Mouse (Mus musculus) midbrain, embryonic 15.5 days (tissue): Measurements from ENCODE around the gene Il15ra. TPM values are rescaled to one million over a fixed set of nuclear protein-coding genes. Genes with fewer than 3 reads are reported as not detected.

Experiments
- ATAC-seq: fragments of 200-750 bp; cut with Nextera tagmentation; replicated peaks from 2 replicates; pipeline ENCODE4 v1.8.0; 2017; ENCODE audit warnings: moderate TSS enrichment
- H3K27ac ChIP-seq: fragments of 300-500 bp; sonication (generic); 2 replicates; pipeline ENCODE4 v1.5.1; 2015; ENCODE audit warnings: mild to moderate bottlenecking, inconsistent platforms
- H3K27me3 ChIP-seq: fragments of 300-500 bp; sonication (generic); replicated peaks from 2 replicates; pipeline ENCODE4 v1.6.1; 2015; ENCODE audit warnings: inconsistent platforms
- H3K36me3 ChIP-seq: fragments of 300-500 bp; sonication (generic); replicated peaks from 2 replicates; pipeline ENCODE4 v1.6.1; 2015; ENCODE audit warnings: inconsistent platforms
- H3K4me1 ChIP-seq: fragments of 300-500 bp; sonication (generic); 2 replicates; pipeline ENCODE4 v1.6.1; 2015; ENCODE audit warnings: inconsistent platforms
- H3K4me2 ChIP-seq: fragments of 300-500 bp; sonication (generic); 2 replicates; pipeline ENCODE4 v1.6.1; 2015; ENCODE audit warnings: inconsistent platforms, mild to moderate bottlenecking, moderate library complexity
- H3K4me3 ChIP-seq: fragments of 300-500 bp; sonication (generic); 2 replicates; pipeline ENCODE4 v1.5.1; 2015; ENCODE audit warnings: mild to moderate bottlenecking, inconsistent platforms
- H3K9ac ChIP-seq: fragments of 300-500 bp; sonication (generic); 2 replicates; pipeline ENCODE4 v1.6.1; 2015; ENCODE audit warnings: mild to moderate bottlenecking, inconsistent platforms
- H3K9me3 ChIP-seq: fragments of 300-500 bp; sonication (generic); 2 replicates; pipeline ENCODE4 v1.6.1; 2016; ENCODE audit warnings: inconsistent platforms
- WGBS: fragments of 180-500 bp; shearing (Covaris S2); methylation state at CpG from one replicate; pipeline ENCODE4 v1.1.7; 2015; ENCODE audit warnings: mixed read lengths; 5-methylcytosine and 5-hydroxymethylcytosine counted together
- polyA plus RNA-seq: library from polyadenylated mRNA; unstranded; fragments of >200 nt; fragmentation: Nextera tagmentation; extraction: Ambion mirVana; gene quantifications from 2 replicates; pipeline ENCODE4 v1.2.1, GENCODE M21; 2015

Gene Il15ra
- 0.59 and 1.3 TPM in 2 replicates for polyA plus RNA-seq

DNA sequence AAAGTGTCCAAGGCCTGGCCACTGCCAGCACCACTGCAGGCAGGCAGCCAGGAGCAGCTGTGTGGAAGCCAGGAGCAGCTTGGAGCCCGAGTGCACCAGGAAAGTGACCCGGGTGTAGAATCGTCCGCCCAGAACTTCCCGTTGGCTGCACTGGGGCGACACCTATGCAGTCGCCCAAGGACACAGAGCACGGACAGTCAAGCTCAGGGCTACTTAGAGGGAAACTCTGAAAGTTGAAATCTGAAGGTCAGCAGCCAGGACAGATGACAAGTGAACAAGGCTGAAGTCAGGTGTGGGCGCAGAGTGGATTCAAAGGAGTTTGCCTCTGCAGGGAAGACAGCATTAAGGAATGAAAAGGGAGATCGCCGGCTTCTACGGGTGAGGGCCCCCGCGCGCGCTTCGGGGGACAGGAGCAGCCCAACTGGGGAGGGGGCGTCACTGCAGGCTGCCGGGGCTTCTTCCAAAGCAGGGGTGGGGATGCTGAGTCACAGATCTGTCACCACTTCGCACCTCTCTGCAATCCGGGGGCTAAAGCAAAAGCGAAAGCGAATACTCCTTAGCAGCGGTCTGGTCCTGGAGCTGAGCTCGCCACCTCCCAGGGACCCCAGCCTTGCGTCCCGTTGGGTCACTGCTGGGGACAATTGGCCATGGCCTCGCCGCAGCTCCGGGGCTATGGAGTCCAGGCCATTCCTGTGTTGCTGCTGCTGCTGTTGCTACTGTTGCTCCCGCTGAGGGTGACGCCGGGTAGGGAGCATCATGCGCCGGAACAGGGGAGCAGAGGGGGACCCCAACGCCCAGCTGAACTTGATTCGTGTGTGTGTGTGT is at the start of gene Il15ra:
TSS of gene Il15ra (plus strand) at position 90 of the 825 bp plus-strand sequence.
- H3K36me3 ChIP-seq: no peaks in the 10 kb centered on the region
- ATAC-seq: peak; percentile 84
- no peak within 1 kb of the TSS for H3K27ac ChIP-seq
- peak within 1 kb of the TSS; percentile 99 for H3K4me2 ChIP-seq
- peaks cover 17% of the 10 kb centered on the region for H3K4me1 ChIP-seq
- peaks cover 18% of the 10 kb centered on the region for H3K27me3 ChIP-seq
- H3K9ac ChIP-seq: peak within 1 kb of the TSS; percentile 47
- H3K9me3 ChIP-seq: no peaks in the 10 kb centered on the region
- WGBS: under 1% methylated on average over 37 of the region's 37 CpGs
- H3K4me3 ChIP-seq: peak within 1 kb of the TSS; percentile 52

- Histone ChIP-seq H3K9ac (no peak overlapping the region), H3K4me3 (no peak overlapping the region), H3K36me3 (no peaks in the 10 kb centered on the region), H3K9me3 (no peaks in the 10 kb centered on the region), H3K4me1 (no peaks in the 10 kb centered on the region), H3K4me2 (no peak overlapping the region), H3K27ac (no peak overlapping the region), H3K27me3 (no peaks in the 10 kb centered on the region)
- WGBS: 91% methylated on average over 2 of the region's 2 CpGs
- no peak for ATAC-seq
These were observed 47.5 kb upstream of the Il15ra start for GRCm38 (mm10) chr2:11657581-11657980.

DNA sequence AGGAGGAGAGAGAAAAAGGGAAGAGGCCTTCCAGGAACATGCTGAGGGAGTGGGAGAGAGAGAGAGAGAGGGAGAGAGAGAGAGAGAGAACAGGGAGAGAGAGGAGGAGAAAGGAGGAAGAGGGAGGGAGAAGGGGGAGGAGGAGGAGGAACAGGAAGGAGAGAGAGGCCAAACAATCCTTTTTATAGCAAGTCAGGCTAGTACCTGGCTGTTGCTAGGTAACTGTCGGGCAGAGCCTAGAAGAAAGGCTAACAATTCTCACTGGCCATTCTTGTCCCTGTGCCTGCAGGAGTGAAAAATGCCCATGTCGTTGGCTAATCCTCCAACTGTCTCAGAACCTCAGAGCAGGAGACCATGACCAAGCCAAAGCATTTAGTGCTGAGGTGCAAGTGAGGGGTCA is 45.8 kb upstream of the Il15ra start:
- Histone ChIP-seq H3K4me2 (no peak overlapping the region), H3K36me3 (no peaks in the 10 kb centered on the region), H3K27me3 (no peaks in the 10 kb centered on the region), H3K27ac (no peak overlapping the region), H3K9me3 (no peaks in the 10 kb centered on the region), H3K4me3 (no peak overlapping the region), H3K9ac (no peak overlapping the region), H3K4me1 (no peaks in the 10 kb centered on the region)
- peak; percentile 75 for ATAC-seq
- 15% methylated on average over 2 of the region's 2 CpGs for WGBS

DNA sequence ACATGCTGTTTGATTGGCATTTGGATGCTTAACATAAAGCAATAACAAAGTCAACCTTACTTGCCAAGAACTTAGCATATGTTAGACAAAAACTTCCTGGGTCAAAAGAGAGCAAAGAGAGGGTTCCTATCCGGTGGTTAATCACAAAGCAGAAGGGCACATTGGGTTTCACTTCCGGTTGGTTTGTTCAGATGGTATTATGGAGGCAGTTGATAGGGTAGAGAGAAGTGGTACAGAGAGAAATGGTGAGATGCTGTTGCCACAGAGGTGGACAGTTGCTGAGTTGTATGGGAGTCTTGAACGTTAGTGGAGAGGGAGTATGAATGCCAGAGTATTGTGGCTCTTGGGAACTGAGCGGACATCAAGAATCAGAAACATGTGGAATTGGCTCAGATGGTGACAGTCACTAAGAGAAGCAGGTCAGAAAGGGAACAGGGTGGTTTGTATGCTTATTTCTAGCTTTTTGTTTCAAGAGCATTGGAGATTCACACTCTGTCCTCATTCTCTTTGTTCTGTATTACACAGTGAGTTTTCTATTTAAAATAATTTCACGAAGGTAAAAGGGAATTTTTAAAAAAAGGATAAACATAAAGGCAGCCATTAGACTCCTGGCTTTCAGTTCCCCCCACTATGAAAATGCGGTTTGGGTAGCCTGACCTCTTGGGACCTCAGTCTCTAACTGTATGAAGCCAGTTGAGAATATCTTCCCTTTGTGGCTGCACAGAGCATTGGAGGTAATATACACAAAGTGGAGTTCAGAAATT is 42.8 kb upstream of the Il15ra start:
- ATAC-seq: no peak

GRCm38 (mm10) chr2:11662907-11663230 is 42.2 kb upstream of the Il15ra start:
- Histone ChIP-seq H3K4me3 (no peak overlapping the region), H3K36me3 (no peaks in the 10 kb centered on the region), H3K27ac (no peak overlapping the region), H3K9me3 (no peaks in the 10 kb centered on the region), H3K27me3 (no peaks in the 10 kb centered on the region), H3K9ac (no peak overlapping the region), H3K4me2 (no peak overlapping the region), H3K4me1 (no peaks in the 10 kb centered on the region)
- WGBS: 97% methylated on average over 1 of the region's 1 CpGs
- ATAC-seq: no peak

More for the DNA sequence above, 42.8 kb upstream of the Il15ra start:
- H3K4me2 ChIP-seq: no peak overlapping the region
- WGBS: 89% methylated on average over 6 of the region's 6 CpGs
- no peak overlapping the region for H3K27ac ChIP-seq
- H3K4me1 ChIP-seq: no peaks in the 10 kb centered on the region
- H3K9ac ChIP-seq: no peak overlapping the region
- H3K9me3 ChIP-seq: no peaks in the 10 kb centered on the region
- no peaks in the 10 kb centered on the region for H3K27me3 ChIP-seq
- no peaks in the 10 kb centered on the region for H3K36me3 ChIP-seq
- no peak overlapping the region for H3K4me3 ChIP-seq

GRCm38 (mm10) chr2:11663961-11664360 is 41.1 kb upstream of the Il15ra start:
- Histone ChIP-seq H3K36me3 (no peaks in the 10 kb centered on the region), H3K9me3 (no peaks in the 10 kb centered on the region), H3K4me2 (peak overlapping the region; percentile 41), H3K4me3 (peak overlapping the region; percentile 29), H3K27ac (no peak overlapping the region), H3K27me3 (no peaks in the 10 kb centered on the region), H3K9ac (no peak overlapping the region), H3K4me1 (no peaks in the 10 kb centered on the region)
- WGBS: 3% methylated on average over 10 of the region's 10 CpGs
- ATAC-seq: peak; percentile 96

DNA sequence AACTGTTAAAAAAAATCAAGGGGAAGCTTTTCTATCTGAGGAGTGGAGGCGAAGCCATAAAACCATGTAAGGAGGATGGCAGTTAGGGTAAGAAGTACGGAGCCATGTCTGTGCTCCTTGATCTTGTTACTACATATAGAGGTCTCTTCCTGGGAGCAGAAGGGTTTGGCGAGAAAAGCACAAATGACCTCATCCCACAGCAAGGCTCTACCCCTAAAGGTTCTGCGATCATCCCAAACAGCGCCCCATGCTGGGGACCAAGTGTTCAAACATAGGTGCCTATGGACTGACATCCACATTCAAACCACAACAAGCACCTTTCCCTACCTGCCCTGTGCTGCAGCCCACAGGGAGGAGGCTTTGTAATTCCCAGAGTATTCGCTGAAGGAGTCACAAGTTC is 40.7 kb upstream of the Il15ra start:
- Histone ChIP-seq H3K27me3 (no peaks in the 10 kb centered on the region), H3K9ac (no peak overlapping the region), H3K27ac (no peak overlapping the region), H3K4me1 (no peaks in the 10 kb centered on the region), H3K36me3 (no peaks in the 10 kb centered on the region), H3K4me3 (peak overlapping the region; percentile 29), H3K9me3 (no peaks in the 10 kb centered on the region), H3K4me2 (peak overlapping the region; percentile 41)
- peak; percentile 79 for ATAC-seq
- 48% methylated on average over 6 of the region's 6 CpGs for WGBS

GRCm38 (mm10) chr2:11664806-11665205 is 40.3 kb upstream of the Il15ra start:
- no peak for ATAC-seq
- Histone ChIP-seq H3K4me3 (no peak overlapping the region), H3K36me3 (no peaks in the 10 kb centered on the region), H3K27me3 (no peaks in the 10 kb centered on the region), H3K27ac (no peak overlapping the region), H3K4me2 (no peak overlapping the region), H3K4me1 (no peaks in the 10 kb centered on the region), H3K9me3 (no peaks in the 10 kb centered on the region), H3K9ac (no peak overlapping the region)
- WGBS: 88% methylated on average over 4 of the region's 4 CpGs

GRCm38 (mm10) chr2:11665326-11665725 is 39.8 kb upstream of the Il15ra start:
- Histone ChIP-seq H3K36me3 (no peaks in the 10 kb centered on the region), H3K27me3 (no peaks in the 10 kb centered on the region), H3K4me3 (no peak overlapping the region), H3K4me2 (no peak overlapping the region), H3K9me3 (no peaks in the 10 kb centered on the region), H3K27ac (no peak overlapping the region), H3K4me1 (no peaks in the 10 kb centered on the region), H3K9ac (no peak overlapping the region)
- no peak for ATAC-seq
- WGBS: 91% methylated on average over 3 of the region's 3 CpGs

DNA sequence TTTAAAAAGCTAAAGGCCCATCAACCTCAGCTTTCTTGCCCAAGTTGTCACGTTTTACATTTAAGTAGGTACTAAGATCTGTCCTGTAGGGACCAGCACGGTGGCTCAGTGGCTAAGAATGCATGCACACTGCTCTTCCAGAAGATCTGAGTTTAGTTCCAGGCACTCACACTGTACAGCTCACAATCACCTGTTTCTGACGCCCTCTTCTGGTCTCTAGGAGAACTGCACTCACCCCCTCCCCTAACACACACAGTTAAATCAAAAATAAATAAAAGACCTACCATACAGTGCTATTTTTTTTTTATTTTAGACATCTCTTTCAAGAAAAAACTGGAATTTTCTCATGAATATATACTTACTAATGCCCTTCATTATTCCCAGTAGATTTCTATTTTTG is 32.9 kb upstream of the Il15ra start:
- 18% methylated on average over 3 of the region's 3 CpGs for WGBS
- Histone ChIP-seq H3K4me2 (no peak overlapping the region), H3K27me3 (no peaks in the 10 kb centered on the region), H3K36me3 (no peaks in the 10 kb centered on the region), H3K9me3 (no peaks in the 10 kb centered on the region), H3K9ac (no peak overlapping the region), H3K4me3 (no peak overlapping the region), H3K27ac (no peak overlapping the region), H3K4me1 (no peaks in the 10 kb centered on the region)
- ATAC-seq: no peak

GRCm38 (mm10) chr2:11679626-11680025 is 25.5 kb upstream of the Il15ra start:
- no peak for ATAC-seq
- no peaks in the 10 kb centered on the region for H3K9me3 ChIP-seq
- WGBS: 81% methylated on average over 7 of the region's 7 CpGs

GRCm38 (mm10) chr2:11682712-11683111 is 22.4 kb upstream of the Il15ra start:
- Histone ChIP-seq H3K27ac (no peak overlapping the region), H3K4me3 (no peak overlapping the region), H3K36me3 (no peaks in the 10 kb centered on the region), H3K9ac (no peak overlapping the region), H3K4me1 (no peaks in the 10 kb centered on the region), H3K4me2 (no peak overlapping the region), H3K27me3 (no peaks in the 10 kb centered on the region), H3K9me3 (no peaks in the 10 kb centered on the region)
- 62% methylated on average over 4 of the region's 4 CpGs for WGBS
- ATAC-seq: no peak

More at GRCm38 (mm10) chr2:11679626-11680025, 25.5 kb upstream of the Il15ra start:
- no peaks in the 10 kb centered on the region for H3K27me3 ChIP-seq
- no peak overlapping the region for H3K4me2 ChIP-seq
- H3K9ac ChIP-seq: no peak overlapping the region
- no peak overlapping the region for H3K4me3 ChIP-seq
- H3K27ac ChIP-seq: no peak overlapping the region
- H3K4me1 ChIP-seq: no peaks in the 10 kb centered on the region
- no peaks in the 10 kb centered on the region for H3K36me3 ChIP-seq
